Mouse (Mus musculus) right cerebral cortex, postnatal 14 days (tissue): ENCODE data around the gene Gm20388.

Experiments
- DNase-seq: peaks from one replicate; pipeline ENCODE4 v3.0.0; 2022

Gm20388 gene

GRCm38 (mm10) chr8:120464585-120464937 lies 553.9 kb downstream of the Gm20388 start:
- DNase-seq, result no peak

DNA sequence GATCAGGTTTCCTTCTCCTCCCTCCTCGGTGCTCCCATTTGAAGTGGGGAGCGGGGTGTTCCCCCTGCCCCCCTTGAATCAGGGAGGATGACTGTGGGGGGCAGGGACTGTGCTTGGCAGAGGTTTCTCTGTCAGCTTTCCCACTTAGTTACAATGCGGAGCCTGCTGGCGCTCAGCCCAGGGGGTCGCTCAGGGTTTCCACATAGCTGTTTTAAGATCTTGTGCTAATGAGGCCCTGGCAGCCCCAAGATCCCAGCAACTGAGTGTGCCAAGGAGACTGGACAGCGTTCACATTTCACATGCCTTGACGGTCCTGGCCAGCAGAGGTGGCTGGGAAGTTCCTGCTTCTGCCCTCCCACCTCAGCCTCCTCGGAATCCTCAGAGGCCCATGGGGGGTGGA lies 555.1 kb downstream of the Gm20388 start:
- DNase-seq, result peak; percentile 67

GRCm38 (mm10) chr8:120466266-120466665 lies 555.6 kb downstream of the Gm20388 start:
- no peak for DNase-seq

GRCm38 (mm10) chr8:120467598-120467997 lies 557.0 kb downstream of the Gm20388 start:
- DNase-seq, result no peak

- DNase-seq, result no peak
These were observed 559.5 kb downstream of the Gm20388 start for GRCm38 (mm10) chr8:120470170-120470569.

DNA sequence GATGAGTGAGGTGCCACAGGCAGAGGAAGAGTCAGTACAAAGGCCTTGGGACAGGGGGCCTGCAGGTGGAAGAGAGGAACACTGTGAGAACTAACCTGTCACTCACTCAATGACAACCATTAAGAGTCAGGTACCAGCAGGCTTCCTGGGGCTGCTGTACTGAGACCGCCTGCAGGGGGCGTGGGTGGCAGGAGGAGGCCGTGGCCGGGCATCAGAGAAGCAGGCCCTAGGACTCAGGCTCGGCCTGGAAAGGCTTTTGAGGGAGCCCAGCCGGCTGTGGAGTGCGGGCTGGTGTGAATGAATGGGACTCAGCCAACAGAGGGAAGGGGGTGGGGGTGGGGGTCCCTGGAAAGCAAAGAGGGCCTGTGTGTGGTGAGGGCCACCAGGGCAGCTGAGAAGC lies 560.5 kb downstream of the Gm20388 start:
- peak; percentile 52 for DNase-seq

GRCm38 (mm10) chr8:120471752-120472151 lies 561.1 kb downstream of the Gm20388 start:
- no peak for DNase-seq

DNA sequence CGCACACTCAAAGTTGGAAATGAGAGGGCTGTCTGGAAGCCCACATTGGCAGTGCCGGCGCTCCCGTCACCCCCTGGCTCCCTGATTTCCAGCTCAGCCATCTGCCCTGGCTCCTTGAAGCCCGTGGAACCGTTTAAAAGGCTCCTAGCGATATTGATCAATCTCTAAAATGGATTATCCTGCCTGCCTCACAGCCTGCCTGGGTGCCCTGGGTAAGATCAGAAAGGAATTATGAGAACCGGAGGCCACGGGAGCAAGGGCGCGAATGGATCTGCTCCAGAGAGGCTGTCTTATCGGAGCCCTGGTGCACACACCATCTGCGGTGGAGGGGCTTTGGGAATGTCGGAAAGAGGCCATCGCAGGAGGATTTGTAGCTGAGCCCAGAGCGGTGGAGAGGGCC lies 561.6 kb downstream of the Gm20388 start:
- no peak for DNase-seq

GRCm38 (mm10) chr8:120473729-120474364 lies 563.2 kb downstream of the Gm20388 start:
- DNase-seq, result no peak

DNA sequence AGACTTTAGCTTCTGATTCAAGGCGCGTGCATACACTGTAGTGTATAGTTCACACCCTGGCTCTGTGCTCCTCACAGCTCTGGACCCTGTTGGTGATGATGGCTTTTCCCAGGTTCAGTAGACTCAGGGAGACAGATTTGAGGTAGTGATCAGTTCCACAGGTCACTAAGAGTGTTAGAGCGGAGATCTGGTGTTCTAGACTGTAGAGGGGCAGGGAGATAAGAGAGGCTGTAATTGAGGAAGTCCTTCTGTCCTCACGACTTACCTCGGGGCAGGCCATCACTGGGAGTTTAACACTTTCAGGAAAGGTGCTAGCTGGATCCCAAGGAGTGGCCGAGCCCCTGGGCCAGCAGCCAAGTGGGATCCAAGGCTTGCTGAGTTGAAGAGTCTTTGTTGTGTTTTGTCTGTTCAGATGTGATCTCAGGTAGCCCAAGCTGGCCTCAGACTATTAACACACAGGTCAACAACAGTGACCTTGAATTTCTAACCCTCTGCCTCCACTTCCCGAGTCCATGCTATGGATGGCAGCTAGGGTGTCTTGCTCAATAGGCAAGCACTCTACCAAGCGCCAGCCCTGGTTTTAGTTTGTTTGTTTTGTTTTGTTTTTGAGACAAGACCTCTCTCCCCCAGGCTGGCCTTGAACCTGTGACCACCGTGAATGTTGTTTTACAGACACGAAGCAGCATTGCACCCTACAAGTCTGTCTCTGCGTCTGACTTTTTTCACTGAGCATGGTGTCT lies 564.0 kb downstream of the Gm20388 start:
- no peak for DNase-seq

- DNase-seq, result no peak
These were observed 565.0 kb downstream of the Gm20388 start for GRCm38 (mm10) chr8:120475462-120476201.

DNA sequence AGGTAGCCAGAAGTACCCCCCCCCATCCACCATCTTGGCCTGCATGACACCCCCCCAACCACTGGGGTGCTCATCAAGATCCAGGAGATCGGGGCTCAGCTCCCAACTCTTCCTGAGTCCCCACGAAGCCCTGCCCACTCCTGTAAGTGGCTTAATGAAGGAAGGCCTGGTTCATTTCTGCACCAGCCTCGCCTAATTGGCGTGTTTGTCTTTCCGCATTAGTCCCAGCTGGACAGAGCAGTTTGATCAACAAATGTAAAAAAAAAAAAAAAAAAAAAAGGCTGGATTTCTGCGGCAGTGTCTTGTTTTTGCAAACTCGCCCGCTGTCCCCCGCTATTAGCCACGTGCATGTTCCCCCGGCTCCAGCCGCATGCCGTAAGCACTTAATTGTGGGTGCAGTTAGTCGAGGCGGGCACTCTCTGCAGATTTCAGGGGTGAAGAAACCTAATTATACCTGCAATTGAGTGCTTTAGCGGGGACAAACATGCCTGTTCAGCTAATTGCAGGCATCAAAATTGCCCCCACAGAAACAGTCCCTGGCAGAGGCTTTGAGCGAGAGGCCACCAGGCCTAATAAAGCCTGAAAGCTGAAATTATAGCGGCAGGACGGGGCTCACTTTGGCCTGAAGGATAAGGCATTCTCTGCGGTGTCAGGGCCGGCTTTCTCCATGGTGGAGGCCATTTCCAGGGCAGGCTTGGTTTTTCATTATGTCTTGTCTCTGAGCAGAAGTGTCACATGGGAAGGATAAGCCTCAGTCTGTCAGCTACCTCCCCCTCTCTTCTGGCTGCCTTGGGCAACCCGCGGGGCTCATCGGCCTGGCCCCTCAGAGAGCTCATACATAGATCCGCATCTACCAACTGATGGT lies 566.3 kb downstream of the Gm20388 start:
- no peak for DNase-seq

DNA sequence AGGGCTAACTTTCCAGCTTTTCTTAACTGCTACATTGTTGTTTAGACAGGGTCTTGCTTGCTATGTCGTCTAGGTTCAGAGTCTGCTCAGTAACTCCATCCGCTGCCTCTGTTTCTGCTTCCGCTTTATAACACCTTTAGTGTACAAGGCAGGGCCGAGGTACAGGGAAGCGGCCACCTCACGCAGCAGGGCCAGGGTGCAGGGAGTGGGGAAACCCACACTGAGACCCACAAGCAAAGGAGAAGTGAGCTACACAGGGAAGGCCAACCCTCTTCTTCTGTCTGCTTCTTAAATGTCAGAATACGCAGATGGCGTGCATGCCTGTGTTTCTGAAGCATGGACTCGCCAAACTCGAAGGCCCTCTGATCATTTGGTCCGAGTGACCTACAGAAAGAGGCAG lies 568.1 kb downstream of the Gm20388 start:
- DNase-seq, result no peak

DNA sequence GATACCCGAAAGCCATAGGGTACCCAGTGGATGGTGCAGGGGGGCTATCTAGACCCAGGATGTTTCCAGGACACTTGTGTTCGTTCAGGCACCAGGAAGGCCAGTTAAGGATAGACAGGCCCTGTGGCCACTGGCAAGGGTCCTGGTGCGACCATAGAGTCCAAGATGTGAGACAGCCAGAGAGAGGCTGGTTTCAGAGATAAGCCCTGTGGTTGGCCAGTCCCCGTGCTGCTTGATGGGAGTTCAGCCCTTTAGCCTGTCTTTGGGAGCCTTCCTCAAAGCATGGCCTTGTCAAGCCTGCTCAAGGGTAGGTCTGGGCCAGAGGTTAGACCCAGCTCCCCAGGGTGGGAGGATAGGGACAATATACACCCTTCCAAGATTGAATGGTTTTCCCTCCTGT lies 569.0 kb downstream of the Gm20388 start:
- no peak for DNase-seq

- no peak for DNase-seq
These were observed 571.5 kb downstream of the Gm20388 start for GRCm38 (mm10) chr8:120482015-120482689.

DNA sequence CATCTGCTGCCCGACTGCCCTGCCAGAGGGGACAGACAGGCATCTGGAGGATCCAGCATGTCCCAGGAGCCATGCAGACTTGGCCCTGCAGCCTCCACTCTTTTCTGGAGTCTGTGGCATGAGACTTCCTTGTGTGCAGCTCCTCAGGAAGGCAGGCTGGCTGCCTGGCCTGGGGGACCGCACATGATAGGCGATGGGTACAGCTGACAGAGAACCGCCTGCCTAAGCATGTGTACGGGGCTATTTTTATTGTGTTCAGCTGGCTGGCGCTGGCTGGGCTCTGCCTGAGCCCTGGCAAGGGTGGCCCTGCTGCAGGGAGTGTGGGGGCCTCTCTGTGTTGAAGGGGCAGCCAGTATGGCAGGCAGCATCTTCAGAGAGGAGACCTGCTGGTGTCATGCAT lies 573.8 kb downstream of the Gm20388 start:
- peak; percentile 56 for DNase-seq

GRCm38 (mm10) chr8:120485116-120485515 lies 574.5 kb downstream of the Gm20388 start:
- no peak for DNase-seq

GRCm38 (mm10) chr8:120485551-120486476 lies 575.2 kb downstream of the Gm20388 start:
- DNase-seq, result no peak

DNA sequence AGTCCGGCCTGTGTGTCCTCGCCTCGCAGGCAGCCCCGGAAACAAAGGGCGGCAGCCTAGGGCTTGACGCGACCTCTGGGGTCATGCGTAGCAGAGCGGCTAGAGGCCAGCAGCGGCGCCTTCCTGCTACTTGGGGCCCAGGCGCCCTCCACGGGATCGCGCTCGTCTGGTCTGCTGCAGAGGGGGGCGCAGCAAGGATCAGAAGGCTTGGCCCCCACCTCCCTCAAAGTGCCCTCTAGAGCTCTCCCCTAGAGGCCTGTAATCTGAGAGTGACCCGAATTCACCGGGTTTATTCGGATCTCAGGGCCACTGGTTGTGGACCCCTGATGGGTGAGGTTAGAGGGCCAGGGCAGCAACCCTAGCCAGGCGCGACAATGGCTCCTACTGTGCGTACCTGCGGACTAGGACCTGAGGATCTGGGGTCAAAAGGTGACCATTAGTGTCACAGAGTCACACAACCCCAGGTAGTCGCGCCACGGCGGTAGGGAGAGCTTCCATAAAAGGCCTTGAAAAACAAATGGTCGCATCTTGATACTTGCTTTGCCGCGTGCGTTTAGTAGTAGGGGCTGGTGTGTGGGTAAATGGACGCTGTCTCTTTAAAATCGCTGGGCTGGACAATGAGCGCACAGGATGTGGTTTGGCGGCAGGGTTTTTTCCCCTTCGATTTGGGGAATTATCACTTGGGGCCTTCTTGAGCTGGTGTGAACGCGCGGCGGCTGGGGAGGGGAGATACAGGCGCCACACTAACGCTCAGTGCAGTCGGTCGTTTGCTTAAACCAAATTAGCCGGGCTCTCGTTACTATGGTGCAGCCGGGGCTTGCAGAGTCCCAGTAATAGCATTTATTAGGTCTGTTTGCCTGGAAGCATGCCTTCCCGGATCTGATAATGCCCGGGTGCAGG lies 576.1 kb downstream of the Gm20388 start:
- peak; percentile 53 for DNase-seq

DNA sequence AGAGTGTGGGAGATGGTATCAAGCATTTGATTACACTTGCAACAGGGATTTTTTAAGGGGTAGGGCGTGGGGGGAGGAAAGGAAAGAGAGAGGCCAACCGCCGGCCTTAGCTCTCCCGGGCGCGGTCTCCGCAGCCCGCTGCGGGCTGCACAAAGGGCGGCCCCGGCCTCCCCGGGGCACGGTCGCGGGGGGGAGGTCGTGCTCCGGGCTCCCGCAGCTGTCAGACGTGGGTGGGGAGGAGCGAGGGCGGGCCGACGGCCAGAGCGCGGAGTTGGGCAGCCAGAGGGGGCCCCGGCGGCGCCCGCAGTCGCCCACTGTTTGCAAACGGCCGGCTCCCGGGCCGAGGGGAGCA lies 576.7 kb downstream of the Gm20388 start:
- no peak for DNase-seq
